Mouse (Mus musculus): ENCODE data around the gene Haus7.

GRCm38 (mm10) chrX:73490804-73491203 is 32.0 kb upstream of the Haus7 start:
- TF ChIP-seq POLR2A (IDR thresholded peaks at IDR 0.05; ENCODE audit: insufficient read depth, low read length) (no peak), EP300 (IDR thresholded peaks at IDR 0.05; ENCODE audit: insufficient read depth, low read depth, low read length) (no peak)

Measured in ES-Bruce4 (cell line).